Comparison of ENCODE assay signal across 22 mouse cellular contexts in genomic region chr12:39033982-39034381, GRCm38 (mm10).
DNase-seq lines count a peak whose midpoint lies in the region; TF ChIP-seq lines count a peak whose summit lies in the region.
"Had no signal": no experiment of that assay in that cellular context is flagged by ENCODE, and none has a peak within 500 bp of the region (broad histone marks: within the 10 kb centered on the region; RNA-seq: fewer than 3 reads in every experiment).

No protein-coding gene starts in this region.

- in situ Hi-C loops in CH12.LX (cut with MboI; ENCODE audit: low pct_ligation_motif_present, low pct_unique_long_range_greater_than_20kb, low sequenced_read_pairs) = no loop called here

- dilution Hi-C loops in CH12.LX (cut with MboI; ENCODE audit: extremely low pct_ligation_motif_present, extremely low pct_unique_long_range_greater_than_20kb, low sequenced_read_pairs) = no loop called here

- H3K4me2 ChIP-seq in CH12.LX (ENCODE audit: insufficient read depth, low read depth, poor library complexity, severe bottlenecking) = no peak overlapping the region

- no peak overlapping the region for H3K4me3 ChIP-seq in layer of hippocampus, adult 2 months
- H3K4me3 ChIP-seq in CH12.LX (replicated peaks in 1 of 3; ENCODE audit: low read depth in 2 of 3, low read length in 2 of 3, poor library complexity in 1 of 3) = no peak overlapping the region

- DNase-seq in layer of hippocampus, adult 2 months (ENCODE audit: low spot score in 2 of 2) = no peak
- DNase-seq in layer of hippocampus, adult 18-20 months (ENCODE audit: low spot score in 2 of 2) = no peak
- DNase-seq in 3T3-L1 (ENCODE audit: low read depth, low spot score) (peak; percentile 3), CH12.LX (ENCODE audit: extremely low read depth) (peak; percentile 8), NIH3T3 (ENCODE audit: low read depth) (peak; percentile 18)
- no peak for DNase-seq in right cerebral cortex, adult 2 months (ENCODE audit: low spot score in 2 of 2)
- DNase-seq in adrenal gland, adult 2 months = no peak
- DNase-seq in ovary, adult 18-20 months (ENCODE audit: low spot score) = no peak
- DNase-seq: adrenal gland, adult 8-10 months; adrenal gland, postnatal 10 days; adrenal gland, postnatal 14 days; adrenal gland, postnatal 25 days; adrenal gland, postnatal 36 days; B cell, adult 2 months; cerebellum, adult 11 months; cerebellum, adult 11-12 months; cerebellum, adult 18-20 months; cerebellum, adult 2 months; cerebellum, adult 8-10 months; cerebellum, adult 9-10 months had no signal

- H3K79me2 ChIP-seq in CH12.LX (replicated peaks; ENCODE audit: control insufficient read depth, extremely low read depth, insufficient read depth, poor library complexity, severe bottlenecking) = no peaks in the 10 kb centered on the region

- no peaks in the 10 kb centered on the region for H3K4me1 ChIP-seq in CH12.LX (ENCODE audit: control insufficient read depth in 1 of 2, insufficient read depth in 2 of 2)

- H3K9me3 ChIP-seq in CH12.LX (replicated peaks; ENCODE audit: low read length) = no peaks in the 10 kb centered on the region

- H3K9ac ChIP-seq in CH12.LX (ENCODE audit: insufficient read depth, low read depth) = no peak overlapping the region

- TF ChIP-seq CTCF in layer of hippocampus, adult 2 months (conservative IDR thresholded peaks at IDR 0.05) = peak; percentile 23; the same call in 1 of the 2 replicates
- peak; percentile 11 to 66; a peak in 2 of 4 replicates for TF ChIP-seq CTCF in CH12.LX (conservative IDR thresholded peaks at IDR 0.05 in 1 of 2, IDR thresholded peaks at IDR 0.05 in 1 of 2; ENCODE audit: low read depth in 2 of 2, low read length in 2 of 2)

- TF ChIP-seq EP300 in CH12.LX (IDR thresholded peaks at IDR 0.05; ENCODE audit: low read length) = no peak

- H3K27ac ChIP-seq in layer of hippocampus, adult 2 months = no peak overlapping the region
- no peak overlapping the region for H3K27ac ChIP-seq in CH12.LX (ENCODE audit: insufficient read depth, low read depth)

- H3K27me3 ChIP-seq in CH12.LX (replicated peaks) = no peaks in the 10 kb centered on the region
- H3K27me3 ChIP-seq: Patski had no signal

- peak; percentile 81 for TF ChIP-seq RAD21 in CH12.LX (IDR thresholded peaks at IDR 0.05; ENCODE audit: low read depth, low read length)

- TF ChIP-seq POLR2A in CH12.LX (IDR thresholded peaks at IDR 0.05; ENCODE audit: low read depth, low read length) = no peak

- H3K36me3 ChIP-seq in CH12.LX (replicated peaks in 1 of 2; ENCODE audit: control insufficient read depth in 1 of 2, insufficient read depth in 1 of 2, low read length in 1 of 2) = no peaks in the 10 kb centered on the region
- H3K36me3 ChIP-seq: G1E had no signal

TF ChIP-seq in CH12.LX, 34 proteins besides CTCF, POLR2A, EP300 and RAD21:
- TF ChIP-seq CHD1 (IDR thresholded peaks at IDR 0.05; ENCODE audit: low read depth, low read length) = no peak
- no peak for TF ChIP-seq TCF12 (IDR thresholded peaks at IDR 0.05; ENCODE audit: low read depth, low read length)
- TF ChIP-seq JUND (conservative IDR thresholded peaks at IDR 0.05; ENCODE audit: low read depth, low read length) = no peak
- TF ChIP-seq SIN3A (IDR thresholded peaks at IDR 0.05; ENCODE audit: low read length) = no peak
- no peak for TF ChIP-seq MXI1 (IDR thresholded peaks at IDR 0.05; ENCODE audit: low read depth, low read length)
- no peak for TF ChIP-seq CHD2 (IDR thresholded peaks at IDR 0.05; ENCODE audit: low read length)
- TF ChIP-seq RCOR1 (conservative IDR thresholded peaks at IDR 0.05; ENCODE audit: low read depth, low read length) = no peak
- TF ChIP-seq UBTF (IDR thresholded peaks at IDR 0.05; ENCODE audit: low read depth, low read length) = no peak
- no peak for TF ChIP-seq NELFE (IDR thresholded peaks at IDR 0.05; ENCODE audit: low read depth, low read length)
- TF ChIP-seq BHLHE40 (IDR thresholded peaks at IDR 0.05; ENCODE audit: low read depth, low read length) = no peak
- no peak for TF ChIP-seq ZNF384 (IDR thresholded peaks at IDR 0.05; ENCODE audit: low read depth, low read length)
- no peak for TF ChIP-seq ELF1 (IDR thresholded peaks at IDR 0.05; ENCODE audit: low read depth, low read length)
- TF ChIP-seq MAX (IDR thresholded peaks at IDR 0.05; ENCODE audit: low read length) = peak; percentile 59; the same call in 1 of the 2 replicates
- TF ChIP-seq KAT2A (IDR thresholded peaks at IDR 0.05; ENCODE audit: insufficient replicate concordance, low read length) = no peak
- no peak for TF ChIP-seq IRF4 (IDR thresholded peaks at IDR 0.05; ENCODE audit: low read depth, low read length)
- peak; percentile 32; the same call in 1 of the 2 replicates for TF ChIP-seq ZC3H11A (IDR thresholded peaks at IDR 0.05; ENCODE audit: low read depth, low read length)
- TF ChIP-seq GABPA (IDR thresholded peaks at IDR 0.05; ENCODE audit: insufficient replicate concordance, low read depth, low read length) = no peak
- peak; percentile 75 for TF ChIP-seq SMC3 (IDR thresholded peaks at IDR 0.05; ENCODE audit: low read depth, low read length)
- peak; percentile 79 for TF ChIP-seq MYC (IDR thresholded peaks at IDR 0.05; ENCODE audit: low read depth, low read length)
- no peak for TF ChIP-seq ZKSCAN1 (IDR thresholded peaks at IDR 0.05; ENCODE audit: borderline replicate concordance, low read depth, low read length)
- TF ChIP-seq USF2 (conservative IDR thresholded peaks at IDR 0.05; ENCODE audit: low read depth, low read length) = no peak
- TF ChIP-seq MAZ (IDR thresholded peaks at IDR 0.05; ENCODE audit: low read depth, low read length) = no peak
- TF ChIP-seq HCFC1 (IDR thresholded peaks at IDR 0.05; ENCODE audit: low read depth, low read length) = no peak
- TF ChIP-seq POLR2AphosphoS2 (IDR thresholded peaks at IDR 0.05; ENCODE audit: low read depth, low read length) = no peak
- no peak for TF ChIP-seq NRF1 (IDR thresholded peaks at IDR 0.05; ENCODE audit: low read depth, low read length)
- TF ChIP-seq ETS1 (conservative IDR thresholded peaks at IDR 0.05; ENCODE audit: low read depth, low read length) = no peak
- TF ChIP-seq JUN (IDR thresholded peaks at IDR 0.05; ENCODE audit: insufficient read depth, low read depth, low read length) = no peak
- TF ChIP-seq ZMIZ1 (IDR thresholded peaks at IDR 0.05; ENCODE audit: low read depth, low read length) = no peak
- no peak for TF ChIP-seq PAX5 (IDR thresholded peaks at IDR 0.05; ENCODE audit: low read length)
- TF ChIP-seq USF1 (IDR thresholded peaks at IDR 0.05; ENCODE audit: low read depth, low read length) = no peak
- TF ChIP-seq E2F4 (IDR thresholded peaks at IDR 0.05; ENCODE audit: insufficient replicate concordance, low read depth, low read length) = no peak
- 0 out of 2 replicates have a peak, but pooled peaks have one; percentile 17 for TF ChIP-seq MEF2A (IDR thresholded peaks at IDR 0.05; ENCODE audit: borderline replicate concordance, low read depth, low read length)
- TF ChIP-seq TBP (conservative IDR thresholded peaks at IDR 0.05; ENCODE audit: low read depth, low read length) = no peak
- TF ChIP-seq MAFK (IDR thresholded peaks at IDR 0.05; ENCODE audit: insufficient replicate concordance, low read length) = no peak

Comparison
In these comparisons a context has a peak if more than half of its experiments do, and no peak if none do; other contexts are left out.
1. DNase-seq: peak in 3T3-L1 (single experiment), CH12.LX (single experiment) and NIH3T3 (single experiment); none in layer of hippocampus, adult 2 months (0 of 2), layer of hippocampus, adult 18-20 months (0 of 2), right cerebral cortex, adult 2 months (0 of 2), adrenal gland, adult 2 months (single experiment) and ovary, adult 18-20 months (single experiment).